Mouse (Mus musculus) ZHBTc4 (cell line): ENCODE data around the gene 1600002K03Rik.

ENCODE experiments used
- DNase-seq: peaks from one replicate; pipeline ENCODE4 v3.0.0-alpha.2; 2011; ENCODE audit warnings: low read depth, low spot score

The 1600002K03Rik gene

DNA sequence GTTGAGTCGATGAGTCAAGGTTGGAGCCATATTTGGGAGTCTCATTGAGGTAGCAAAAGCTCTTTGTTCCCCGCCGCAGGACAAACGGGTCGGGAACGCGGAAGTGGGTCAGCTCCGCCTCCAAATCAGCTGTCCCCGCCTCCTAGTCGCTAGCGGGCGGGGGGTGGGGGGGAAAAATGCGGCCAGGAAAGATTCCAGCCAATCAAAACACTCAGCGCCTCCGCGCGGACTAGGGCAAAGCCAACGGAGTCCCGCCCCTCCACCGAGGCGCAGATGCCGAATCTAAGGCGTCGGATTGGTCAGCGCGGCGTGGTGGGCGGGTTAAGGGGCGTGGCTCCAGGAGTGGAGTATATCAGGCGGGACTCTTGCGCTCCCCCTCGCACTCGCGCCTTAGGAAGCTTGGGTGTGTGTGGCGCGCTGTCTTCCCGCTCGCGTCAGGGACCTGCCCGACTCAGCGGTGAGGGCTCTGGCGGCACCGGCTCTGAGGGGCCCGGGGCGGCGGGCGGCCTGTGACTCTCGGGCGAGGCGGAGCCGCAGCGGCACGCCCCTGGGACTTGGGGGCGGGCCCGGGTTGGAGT, 5.2 kb upstream of the 1600002K03Rik start:
- peak; percentile 100 for DNase-seq

- DNase-seq, result peak; percentile 98
Measured at GRCm38 (mm10) chr10:80168038-80168661, 4.6 kb upstream of the 1600002K03Rik start.

DNA sequence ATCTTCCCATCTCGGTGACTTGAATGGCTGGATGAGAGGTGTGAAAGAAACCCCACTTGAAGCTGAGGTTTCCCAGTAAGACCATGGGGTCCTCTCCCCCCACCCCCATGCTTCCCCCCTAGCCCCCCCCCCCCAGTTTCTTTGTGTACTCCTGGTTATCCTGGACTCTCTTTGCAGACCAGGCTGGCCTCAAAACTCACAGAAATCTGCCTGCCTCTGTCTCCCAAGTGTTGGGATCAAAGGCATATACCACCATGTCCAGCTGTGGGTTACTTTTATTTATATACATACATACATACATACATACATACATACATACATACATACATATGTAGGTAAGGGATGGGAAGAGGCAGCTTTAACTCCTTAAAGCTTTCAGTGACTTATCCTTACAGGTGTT, 3.7 kb upstream of the 1600002K03Rik start:
- no peak for DNase-seq

- no peak for DNase-seq
Measured at GRCm38 (mm10) chr10:80169651-80170050, 3.1 kb upstream of the 1600002K03Rik start.

DNA sequence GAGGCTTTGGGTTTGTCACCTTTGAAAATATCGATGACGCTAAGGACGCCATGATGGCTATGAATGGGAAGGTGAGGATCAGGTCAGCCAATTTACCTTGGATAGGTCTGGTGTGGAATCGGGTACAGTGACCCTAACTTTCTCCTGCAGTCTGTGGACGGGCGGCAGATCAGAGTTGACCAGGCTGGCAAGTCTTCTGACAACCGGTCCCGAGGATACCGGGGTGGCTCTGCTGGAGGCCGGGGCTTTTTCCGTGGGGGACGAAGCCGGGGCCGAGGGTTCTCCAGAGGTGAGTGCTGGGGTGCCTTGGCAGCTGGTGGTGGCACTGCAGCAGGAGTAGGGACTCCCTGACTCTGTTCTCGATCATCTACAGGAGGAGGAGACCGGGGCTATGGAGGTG, 2.7 kb upstream of the 1600002K03Rik start:
- no peak for DNase-seq

DNA sequence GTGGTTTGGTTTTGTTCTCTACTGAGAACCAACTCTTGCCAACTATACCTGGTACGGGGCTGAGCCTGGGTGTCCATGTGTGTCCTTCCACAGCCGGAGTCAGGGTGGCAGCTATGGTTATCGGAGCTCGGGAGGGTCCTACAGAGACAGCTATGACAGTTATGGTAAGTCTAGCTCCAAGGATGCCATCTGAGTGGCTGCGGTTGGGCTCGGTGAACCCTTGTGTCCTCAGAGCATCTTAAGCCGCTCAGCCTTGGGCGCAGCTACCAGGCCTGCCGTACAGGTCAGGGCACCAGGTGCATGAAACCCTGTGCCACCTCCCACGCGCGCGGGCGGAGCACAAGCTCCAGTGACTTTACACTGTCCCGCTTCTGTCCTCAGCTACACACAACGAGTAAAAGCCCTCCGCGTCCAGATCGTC, 2.1 kb upstream of the 1600002K03Rik start:
- DNase-seq, result no peak

- DNase-seq, result no peak
Measured at GRCm38 (mm10) chr10:80171252-80171651, 1.5 kb upstream of the 1600002K03Rik start.

DNA sequence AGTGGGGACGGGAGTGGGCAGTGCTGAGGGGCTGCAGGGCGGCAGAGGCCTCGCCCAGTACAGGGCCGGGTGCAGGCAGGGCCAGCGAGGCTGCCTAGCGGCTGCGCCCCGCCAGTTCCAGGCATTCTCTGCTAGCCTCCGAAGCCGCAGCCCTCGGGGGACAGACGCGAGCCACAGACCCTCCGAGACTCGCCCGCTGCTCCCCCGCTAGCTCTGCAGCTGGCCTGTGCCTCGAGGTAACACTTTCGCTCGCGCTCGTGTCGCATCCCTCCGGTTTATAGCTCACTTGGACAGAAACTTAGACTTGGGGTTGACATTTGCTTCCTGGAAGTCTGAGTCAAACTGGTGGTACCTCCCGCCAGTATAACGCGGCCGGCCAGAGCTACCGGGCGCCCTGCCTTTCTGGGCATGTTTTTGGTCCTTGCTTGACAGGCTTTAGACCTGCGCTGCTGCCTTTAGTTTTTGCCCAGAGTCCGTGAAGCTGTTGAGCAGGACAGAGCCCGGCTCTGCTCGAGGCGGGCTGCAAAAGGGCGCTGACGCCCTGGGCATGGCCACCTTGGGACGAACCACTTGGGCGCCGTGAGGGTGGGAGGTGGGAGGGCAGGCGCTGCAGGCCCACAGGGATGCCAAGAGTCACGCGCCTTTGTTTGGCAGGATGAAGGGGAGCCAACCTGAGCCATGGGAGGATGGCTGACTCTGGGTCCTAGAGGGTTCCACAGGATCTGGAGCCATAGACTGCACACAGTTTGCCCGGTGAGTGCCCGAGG, 801 bp upstream of the 1600002K03Rik start:
- DNase-seq, result no peak

GRCm38 (mm10) chr10:80173358-80173757, 614 bp downstream of the 1600002K03Rik start:
- no peak for DNase-seq

DNA sequence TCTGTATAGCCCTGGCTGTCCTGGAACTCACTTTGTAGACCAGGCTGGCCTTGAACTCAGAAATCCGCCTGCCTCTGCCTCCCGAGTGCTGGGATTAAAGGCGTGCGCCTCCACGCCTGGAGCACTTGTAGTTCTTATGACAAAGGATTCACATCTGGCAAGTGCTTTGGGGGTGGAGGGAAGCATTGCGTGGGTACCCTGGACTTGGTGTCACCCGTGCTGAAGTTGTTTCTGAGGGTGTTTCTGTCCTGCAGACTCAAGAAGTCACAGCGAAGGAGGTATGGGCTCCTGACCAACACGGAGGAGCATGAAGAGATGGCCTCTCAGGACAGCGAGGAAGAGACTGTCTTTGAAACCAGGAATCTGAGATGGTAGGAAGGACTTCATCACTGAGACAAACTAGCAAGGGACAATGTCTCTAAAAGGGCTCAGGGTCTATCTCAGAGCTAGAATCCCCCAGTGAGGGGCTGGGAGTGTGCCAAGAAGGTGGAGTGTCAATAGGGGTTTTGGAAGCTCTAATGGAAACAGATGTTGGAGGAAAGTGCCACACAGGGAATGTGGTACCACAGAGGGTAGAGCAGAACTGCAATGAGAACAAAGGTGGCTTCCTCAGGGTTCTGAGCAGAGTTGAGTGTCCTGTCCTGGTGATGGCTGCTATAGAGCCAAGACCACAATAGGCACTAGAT, 1.4 kb downstream of the 1600002K03Rik start:
- DNase-seq, result no peak

DNA sequence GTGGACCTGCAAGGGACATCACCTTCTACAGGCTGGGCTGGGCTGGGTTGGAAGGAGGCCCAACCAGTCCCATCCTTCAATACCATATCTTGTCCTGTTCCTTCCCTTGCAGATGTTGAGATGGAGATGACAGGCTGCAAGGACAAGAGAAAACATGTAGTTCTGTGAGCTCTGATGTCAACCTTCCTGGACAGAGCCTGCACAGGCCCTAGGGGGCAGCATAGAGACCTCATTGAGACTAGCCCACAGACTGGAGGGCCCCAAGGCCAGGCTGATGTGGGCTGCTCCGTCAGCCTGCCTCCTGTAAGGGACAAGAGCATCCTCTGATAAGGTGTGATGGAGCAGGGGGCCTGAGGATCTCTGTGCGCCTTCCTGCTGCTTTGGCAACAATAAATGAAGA, 2.0 kb downstream of the 1600002K03Rik start:
- peak; percentile 78 for DNase-seq

GRCm38 (mm10) chr10:80175536-80176269, 3.0 kb downstream of the 1600002K03Rik start:
- peak; percentile 75 for DNase-seq

DNA sequence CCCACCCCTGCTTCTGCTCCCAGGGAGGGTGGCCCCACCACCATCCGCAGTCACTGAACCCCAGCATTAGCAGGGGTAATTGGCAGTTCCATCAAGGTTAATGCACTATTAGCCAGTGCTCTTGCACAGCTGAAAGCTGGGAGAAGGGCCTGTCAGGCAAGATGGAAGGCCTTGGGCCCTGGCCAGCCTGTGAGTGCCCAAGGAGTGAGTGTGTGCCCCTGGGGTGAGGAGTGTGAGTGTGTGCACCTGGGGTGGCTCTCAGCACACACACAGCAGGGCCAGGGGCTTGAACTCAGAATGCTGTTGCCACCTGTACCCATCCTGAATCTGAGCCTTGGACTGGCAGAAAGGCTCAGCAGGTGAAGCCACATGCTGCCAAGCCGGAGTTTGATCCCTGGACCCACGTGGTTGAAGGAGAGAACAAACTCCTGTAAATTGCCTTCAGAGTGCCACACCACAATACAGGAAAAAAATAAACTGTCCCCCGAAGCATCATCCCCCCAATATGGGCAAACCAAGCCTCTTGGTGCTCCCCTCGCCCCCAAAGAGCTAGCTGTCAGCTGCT, 3.6 kb downstream of the 1600002K03Rik start:
- DNase-seq, result no peak

DNA sequence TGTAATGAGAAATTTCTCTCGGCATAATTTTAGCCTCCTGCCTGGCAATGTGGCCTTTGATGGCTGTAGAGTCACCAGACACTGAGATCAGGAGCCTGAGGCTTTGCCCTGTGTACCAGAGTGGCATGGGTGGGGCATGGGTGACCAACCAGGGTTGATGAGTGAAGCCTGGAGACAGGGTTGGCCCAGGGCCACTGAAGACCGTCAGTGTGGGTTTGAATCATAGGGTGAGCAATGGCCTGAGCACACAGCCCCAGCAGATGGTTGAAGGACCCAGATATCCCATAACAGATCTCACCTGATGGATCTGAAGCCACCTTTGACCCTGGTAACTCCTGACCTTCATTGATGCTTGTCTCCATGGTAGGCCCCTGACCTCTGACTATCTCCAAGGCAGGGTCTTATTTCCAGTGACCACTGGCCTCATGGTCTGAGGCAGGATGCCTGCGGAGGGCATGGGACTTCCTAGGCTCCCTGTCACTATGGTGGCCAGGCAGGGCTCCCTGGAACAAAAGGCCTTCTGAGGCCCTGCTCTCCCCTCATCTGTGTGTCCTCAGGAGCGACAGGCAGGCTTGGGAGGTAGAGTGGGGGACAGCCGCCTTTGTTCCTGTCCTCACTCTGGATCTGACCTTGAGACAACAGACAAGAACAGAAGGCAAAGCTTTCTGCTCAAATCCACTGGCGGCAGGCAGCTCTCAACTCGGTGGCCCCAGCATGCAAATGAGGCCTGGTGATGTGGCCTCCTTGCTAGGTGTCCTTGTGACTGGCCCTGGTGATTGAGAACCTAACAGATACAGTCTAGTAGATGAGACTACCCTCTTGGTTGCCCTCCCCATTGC, 4.9 kb downstream of the 1600002K03Rik start:
- no peak for DNase-seq

DNA sequence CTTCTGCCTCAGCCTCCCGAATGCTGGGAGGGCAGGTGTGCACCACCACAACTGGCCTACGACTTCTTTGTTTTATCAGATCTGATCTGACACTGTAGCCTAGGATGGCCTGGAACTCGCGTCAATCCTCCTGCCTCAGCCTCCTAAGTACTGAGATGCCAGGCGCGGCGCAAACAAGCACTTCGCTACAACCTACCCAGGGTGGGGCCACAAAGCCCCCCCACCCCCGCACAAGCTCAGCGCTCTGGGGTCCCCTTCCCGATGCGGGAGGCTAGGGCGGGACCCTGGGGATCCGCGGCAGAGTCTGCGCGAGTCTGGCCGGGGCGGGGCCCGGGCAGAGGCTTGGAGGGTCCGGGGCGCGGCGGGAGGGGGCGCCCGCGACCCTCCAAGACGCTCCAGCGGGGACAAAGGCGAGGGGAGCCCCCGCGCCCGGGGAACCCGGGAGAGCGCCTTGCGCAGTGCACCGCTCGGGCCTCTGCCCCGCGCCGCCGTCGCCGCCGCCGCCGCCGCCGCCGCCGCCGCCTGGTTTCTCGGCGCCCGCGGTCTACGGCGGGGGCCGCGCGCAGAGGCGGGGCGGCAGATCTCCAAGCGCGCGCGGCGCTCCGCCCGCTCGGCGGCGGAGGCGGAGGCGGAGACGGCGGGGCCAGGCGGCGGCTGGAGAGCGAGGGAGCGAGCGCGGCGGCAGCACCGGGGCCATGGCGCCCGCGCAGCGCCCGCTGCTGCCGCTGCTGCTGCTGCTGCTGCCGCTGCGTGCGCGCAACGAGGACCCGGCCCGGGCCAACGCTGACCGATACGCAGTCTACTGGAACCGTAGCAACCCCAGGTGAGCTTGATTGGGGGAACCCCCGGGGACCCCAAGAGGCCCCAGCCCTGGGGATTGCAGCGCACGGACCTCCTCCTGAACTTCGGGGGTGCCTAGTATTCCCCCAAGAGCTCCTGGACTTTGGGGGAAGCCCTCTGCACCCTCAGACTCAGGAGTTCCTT, 6.6 kb downstream of the 1600002K03Rik start, which contains the start of gene Efna2:
TSS of gene Efna2 (plus strand) at position 415 of the 984 bp plus-strand sequence.
- DNase-seq, result peak; percentile 53

- no peak for DNase-seq
Measured at GRCm38 (mm10) chr10:80180288-80180687, 7.5 kb downstream of the 1600002K03Rik start.

DNA sequence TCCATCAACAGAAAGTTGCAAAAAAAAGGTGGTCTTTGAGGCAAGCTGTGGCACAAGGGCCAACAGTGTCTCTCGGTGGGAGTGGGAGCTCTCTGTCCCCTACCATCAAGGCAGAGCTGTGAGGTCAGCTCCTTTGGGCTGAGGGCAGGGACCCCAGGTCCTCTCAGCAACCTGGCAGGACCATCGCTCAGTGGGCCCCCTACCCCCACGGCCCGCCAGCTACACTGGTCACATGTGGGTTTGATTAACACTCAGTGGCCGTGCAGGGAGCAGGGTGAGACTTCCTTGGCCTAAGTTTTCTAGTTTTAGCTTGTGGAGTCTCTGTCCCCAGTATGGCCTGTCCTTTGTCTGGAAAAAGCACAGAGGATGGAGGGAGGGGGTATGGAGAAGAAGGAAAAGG, 8.1 kb downstream of the 1600002K03Rik start:
- no peak for DNase-seq

DNA sequence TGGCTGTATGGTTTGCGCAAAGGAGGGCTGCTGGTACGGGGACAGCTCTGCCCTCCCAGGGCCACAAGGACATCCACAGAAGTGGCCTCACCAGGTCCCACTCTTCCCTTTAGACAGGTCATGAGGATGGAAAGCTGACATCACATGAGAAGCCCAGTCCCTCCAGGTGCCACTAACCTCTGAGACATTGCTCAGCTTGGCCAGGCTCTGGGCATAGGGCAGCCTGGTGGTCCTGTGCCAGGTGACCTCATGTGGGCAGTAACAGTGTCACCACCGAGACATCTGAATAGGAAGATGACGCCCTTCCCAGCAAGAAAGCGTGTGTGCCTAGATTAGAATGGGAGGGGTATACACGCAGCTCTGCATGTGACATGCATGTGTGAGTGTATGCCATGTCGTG, 9.8 kb downstream of the 1600002K03Rik start:
- no peak for DNase-seq

DNA sequence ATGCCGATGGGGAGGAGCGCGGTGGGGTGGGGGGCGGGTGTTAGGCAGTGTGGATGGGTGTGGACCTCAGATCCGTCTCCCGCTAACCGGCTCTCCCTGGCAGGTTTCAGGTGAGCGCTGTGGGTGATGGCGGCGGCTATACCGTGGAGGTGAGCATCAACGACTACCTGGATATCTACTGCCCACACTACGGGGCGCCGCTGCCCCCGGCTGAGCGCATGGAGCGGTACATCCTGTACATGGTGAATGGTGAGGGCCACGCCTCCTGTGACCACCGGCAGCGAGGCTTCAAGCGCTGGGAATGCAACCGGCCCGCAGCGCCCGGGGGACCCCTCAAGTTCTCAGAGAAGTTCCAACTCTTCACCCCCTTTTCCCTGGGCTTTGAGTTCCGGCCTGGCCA, 13.9 kb downstream of the 1600002K03Rik start:
- DNase-seq, result peak; percentile 62
